Mouse (Mus musculus) thymus, adult 2 months (tissue): ENCODE measurements at regions not wholly inside any gene's neighbourhood (a gene's known extent, or its start where the extent isn't known, plus 50 kb on each side); places are given as distances from the start of the nearest gene placed in this dataset.

Experiments used
- CTCF ChIP-seq: fragments of 200-500 bp; IDR thresholded peaks from 2 replicates; pipeline ENCODE4 v1.5.1; 2012; ENCODE audit warnings: mild to moderate bottlenecking, control low read depth, low read length, moderate library complexity, borderline replicate concordance; ENCODE audit not compliant: control insufficient read depth, poor library complexity, insufficient read depth; ENCODE audit errors: extremely low read depth
- POLR2A ChIP-seq: fragments of 200-500 bp; IDR thresholded peaks from 2 replicates; pipeline ENCODE4 v1.6.1; 2012; ENCODE audit warnings: mild to moderate bottlenecking, low read length, control low read depth, moderate library complexity; ENCODE audit not compliant: control insufficient read depth, poor library complexity, insufficient read depth; ENCODE audit errors: extremely low read depth

DNA sequence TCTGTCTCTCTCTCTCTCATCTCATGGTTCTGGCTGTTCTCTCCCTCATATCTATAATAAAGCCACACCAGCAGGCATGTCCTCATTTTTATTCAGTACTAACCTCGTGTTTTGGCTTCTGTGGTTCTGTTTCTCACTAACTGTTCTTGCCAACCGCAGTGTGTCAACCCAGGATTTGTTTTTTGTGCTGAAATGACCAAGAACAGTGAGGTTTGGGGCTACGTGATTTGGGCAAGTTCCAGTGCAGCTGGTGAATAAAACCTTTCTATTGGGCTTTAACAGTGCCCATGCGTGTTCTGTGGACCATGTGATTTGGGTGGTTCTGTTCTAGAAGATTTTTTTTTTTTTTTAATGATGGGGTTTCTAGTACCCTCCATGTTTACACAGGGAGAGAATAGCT is 93.0 kb upstream of the Fam174b start:
- no peak for TF ChIP-seq CTCF
- no peak for TF ChIP-seq POLR2A
